27 mouse cellular contexts compared by ENCODE assay signal in genomic region chr13:63225796-63226583, GRCm38 (mm10).
DNase-seq lines count a peak whose midpoint lies in the region; ATAC-seq and TF ChIP-seq lines count a peak whose summit lies in the region.
"Had no signal": no experiment of that assay in that cellular context is flagged by ENCODE, and none has a peak within 500 bp of the region (broad histone marks: within the 10 kb centered on the region; RNA-seq: fewer than 3 reads in every experiment).

No protein-coding gene starts in this region.

- no peak for TF ChIP-seq POLR2A in lung, adult 2 months (IDR thresholded peaks at IDR 0.05; ENCODE audit: borderline replicate concordance, extremely low read depth, low read depth, low read length)

- no peak overlapping the region for H3K4me3 ChIP-seq in embryonic facial prominence, embryonic 11.5 days (ENCODE audit: low read depth, low read length)
- no peak overlapping the region for H3K4me3 ChIP-seq in embryonic facial prominence, embryonic 10.5 days
- no peak overlapping the region for H3K4me3 ChIP-seq in kidney, embryonic 14.5 days (ENCODE audit: low read length)
- H3K4me3 ChIP-seq in kidney, postnatal 0 days (replicated peaks; ENCODE audit: low read depth, low read length): no peak overlapping the region
- H3K4me3 ChIP-seq in lung, postnatal 0 days (ENCODE audit: low read depth, low read length): no peak overlapping the region
- H3K4me3 ChIP-seq in lung, adult 2 months (replicated peaks; ENCODE audit: extremely low read depth, low read depth, low read length): no peak overlapping the region
- H3K4me3 ChIP-seq: embryonic facial prominence, embryonic 12.5 days; erythroblast, embryonic 14.5 days; forebrain, embryonic 12.5 days; forebrain, embryonic 15.5 days; heart, embryonic 12.5 days; heart, embryonic 15.5 days had no signal

- DNase-seq in embryonic facial prominence, embryonic 11.5 days (ENCODE audit: low spot score): peak; percentile 27
- DNase-seq in embryonic facial prominence, embryonic 10.5 days (ENCODE audit: low spot score): no peak
- no peak for DNase-seq in kidney, adult 18-20 months
- DNase-seq in kidney, postnatal 0 days (ENCODE audit: low spot score): peak; percentile 78
- DNase-seq in kidney, postnatal 14 days: no peak
- DNase-seq in lung, postnatal 0 days (ENCODE audit: low spot score): no peak
- DNase-seq in lung, adult 2 months: no peak
- DNase-seq: adrenal gland, adult 8-10 months; adrenal gland, postnatal 25 days; cerebellum, adult 11-12 months; cerebellum, adult 8-10 months; cerebellum, postnatal 10 days; cerebellum, postnatal 36 days; embryo, embryonic 11 days; gastrocnemius, postnatal 10 days; gastrocnemius, postnatal 36 days; heart, postnatal 10 days; heart, postnatal 36 days had no signal

- 0 out of 2 replicates have a peak, but pooled peaks cover 2% of the 10 kb centered on the region for H3K4me1 ChIP-seq in embryonic facial prominence, embryonic 11.5 days (ENCODE audit: control insufficient read depth, insufficient read depth, low read length)
- H3K4me1 ChIP-seq in embryonic facial prominence, embryonic 10.5 days: peaks cover 14% of the 10 kb centered on the region
- H3K4me1 ChIP-seq in kidney, embryonic 14.5 days (ENCODE audit: control insufficient read depth, insufficient read depth, low read length): peaks cover 9% of the 10 kb centered on the region
- H3K4me1 ChIP-seq in kidney, postnatal 0 days (replicated peaks; ENCODE audit: insufficient read depth, low read length): no peaks in the 10 kb centered on the region
- H3K4me1 ChIP-seq in lung, postnatal 0 days (ENCODE audit: insufficient read depth, low read depth, low read length): no peaks in the 10 kb centered on the region; the same call in 1 of the 2 replicates
- peaks cover 1% of the 10 kb centered on the region; the same call in 1 of the 2 replicates for H3K4me1 ChIP-seq in lung, adult 2 months (ENCODE audit: control insufficient read depth, insufficient read depth, low read length)
- H3K4me1 ChIP-seq: forebrain, embryonic 12.5 days; forebrain, embryonic 15.5 days had no signal

- no peaks in the 10 kb centered on the region for H3K36me3 ChIP-seq in embryonic facial prominence, embryonic 11.5 days (replicated peaks; ENCODE audit: control insufficient read depth, insufficient read depth, low read depth, low read length)
- H3K36me3 ChIP-seq in embryonic facial prominence, embryonic 10.5 days (replicated peaks): no peaks in the 10 kb centered on the region; the same call in 1 of the 2 replicates
- no peaks in the 10 kb centered on the region for H3K36me3 ChIP-seq in kidney, embryonic 14.5 days (ENCODE audit: control insufficient read depth, insufficient read depth, low read length)
- no peaks in the 10 kb centered on the region for H3K36me3 ChIP-seq in kidney, postnatal 0 days (ENCODE audit: insufficient read depth, low read length)
- H3K36me3 ChIP-seq in lung, postnatal 0 days (ENCODE audit: insufficient read depth, low read length): no peaks in the 10 kb centered on the region
- H3K36me3 ChIP-seq: embryonic facial prominence, embryonic 12.5 days; forebrain, embryonic 12.5 days; forebrain, embryonic 15.5 days; heart, embryonic 12.5 days; heart, embryonic 15.5 days had no signal

- 74% methylated on average over 8 of the region's 8 CpGs for WGBS in embryonic facial prominence, embryonic 11.5 days
- 82% methylated on average over 8 of the region's 8 CpGs for WGBS in embryonic facial prominence, embryonic 10.5 days
- 41% methylated on average over 8 of the region's 8 CpGs for WGBS in kidney, embryonic 14.5 days
- 49% methylated on average over 8 of the region's 8 CpGs for WGBS in kidney, postnatal 0 days
- 68% methylated on average over 8 of the region's 8 CpGs for WGBS in lung, postnatal 0 days
- 62% methylated on average over 8 of the region's 8 CpGs for WGBS in lung, adult 2 months

- no peak for TF ChIP-seq CTCF in kidney, postnatal 0 days (IDR thresholded peaks at IDR 0.05; ENCODE audit: low read depth)
- no peak for TF ChIP-seq CTCF in lung, postnatal 0 days (IDR thresholded peaks at IDR 0.05)
- no peak for TF ChIP-seq CTCF in lung, adult 2 months (IDR thresholded peaks at IDR 0.05; ENCODE audit: insufficient read depth, low read length)

- no peak overlapping the region for H3K4me2 ChIP-seq in embryonic facial prominence, embryonic 11.5 days (ENCODE audit: low read depth, low read length)
- H3K4me2 ChIP-seq in kidney, embryonic 14.5 days (replicated peaks; ENCODE audit: low read depth, low read length): no peak overlapping the region
- H3K4me2 ChIP-seq in kidney, postnatal 0 days (ENCODE audit: low read length): no peak overlapping the region
- no peak overlapping the region for H3K4me2 ChIP-seq in lung, postnatal 0 days (replicated peaks; ENCODE audit: low read depth, low read length)
- H3K4me2 ChIP-seq: embryonic facial prominence, embryonic 12.5 days; forebrain, embryonic 12.5 days; forebrain, embryonic 15.5 days; heart, embryonic 12.5 days; heart, embryonic 15.5 days; hindbrain, embryonic 14.5 days had no signal

- no peak for TF ChIP-seq EP300 in lung, postnatal 0 days (IDR thresholded peaks at IDR 0.05)

- H3K27me3 ChIP-seq in embryonic facial prominence, embryonic 11.5 days (ENCODE audit: control insufficient read depth, insufficient read depth, low read length): no peaks in the 10 kb centered on the region
- H3K27me3 ChIP-seq in embryonic facial prominence, embryonic 10.5 days (replicated peaks; ENCODE audit: low read depth, poor library complexity, severe bottlenecking): no peaks in the 10 kb centered on the region
- H3K27me3 ChIP-seq in kidney, embryonic 14.5 days (ENCODE audit: control insufficient read depth, insufficient read depth, low read length): no peaks in the 10 kb centered on the region
- no peaks in the 10 kb centered on the region for H3K27me3 ChIP-seq in kidney, postnatal 0 days (ENCODE audit: insufficient read depth, low read length)
- no peaks in the 10 kb centered on the region for H3K27me3 ChIP-seq in lung, postnatal 0 days (replicated peaks; ENCODE audit: insufficient read depth, low read length)
- H3K27me3 ChIP-seq: embryonic facial prominence, embryonic 12.5 days; forebrain, embryonic 12.5 days; forebrain, embryonic 15.5 days; heart, embryonic 12.5 days; heart, embryonic 15.5 days had no signal

- ATAC-seq in embryonic facial prominence, embryonic 11.5 days (replicated peaks; ENCODE audit: insufficient number of reproducible peaks, low FRiP score, low TSS enrichment, low read depth): 0 out of 2 replicates have a peak, but pooled peaks have one; percentile 59
- peak; percentile 91 for ATAC-seq in kidney, embryonic 14.5 days (ENCODE audit: low FRiP score, low TSS enrichment)
- peak; percentile 77 for ATAC-seq in kidney, postnatal 0 days (replicated peaks; ENCODE audit: low FRiP score, low read depth)
- peak; percentile 44; the same call in 1 of the 2 replicates for ATAC-seq in lung, postnatal 0 days
- ATAC-seq: activated CD4-positive, CD25-positive, alpha-beta regulatory T cell, adult 4 months; forebrain, embryonic 15.5 days had no signal

- no peaks in the 10 kb centered on the region for H3K9me3 ChIP-seq in embryonic facial prominence, embryonic 11.5 days (replicated peaks; ENCODE audit: control insufficient read depth, low read length)
- H3K9me3 ChIP-seq in embryonic facial prominence, embryonic 10.5 days: no peaks in the 10 kb centered on the region
- H3K9me3 ChIP-seq in kidney, embryonic 14.5 days (ENCODE audit: control insufficient read depth, low read length): no peaks in the 10 kb centered on the region
- no peaks in the 10 kb centered on the region for H3K9me3 ChIP-seq in kidney, postnatal 0 days (replicated peaks; ENCODE audit: low read length)
- no peaks in the 10 kb centered on the region for H3K9me3 ChIP-seq in lung, postnatal 0 days (ENCODE audit: low read length)
- H3K9me3 ChIP-seq: embryonic facial prominence, embryonic 12.5 days; forebrain, embryonic 12.5 days; forebrain, embryonic 15.5 days; heart, embryonic 12.5 days; heart, embryonic 15.5 days had no signal

- no peak overlapping the region for H3K27ac ChIP-seq in embryonic facial prominence, embryonic 11.5 days (replicated peaks; ENCODE audit: low read depth, low read length)
- no peak overlapping the region for H3K27ac ChIP-seq in embryonic facial prominence, embryonic 10.5 days (replicated peaks)
- H3K27ac ChIP-seq in kidney, embryonic 14.5 days (ENCODE audit: low read depth, low read length): peak overlapping the region; percentile 20; the same call in 1 of the 2 replicates
- no peak overlapping the region for H3K27ac ChIP-seq in kidney, postnatal 0 days
- H3K27ac ChIP-seq in lung, postnatal 0 days (ENCODE audit: low read length): no peak overlapping the region
- H3K27ac ChIP-seq: embryonic facial prominence, embryonic 12.5 days; forebrain, embryonic 12.5 days; forebrain, embryonic 15.5 days; heart, embryonic 15.5 days; hindbrain, embryonic 14.5 days had no signal

- no peak overlapping the region for H3K9ac ChIP-seq in embryonic facial prominence, embryonic 11.5 days (replicated peaks; ENCODE audit: low read length)
- no peak overlapping the region for H3K9ac ChIP-seq in kidney, embryonic 14.5 days (ENCODE audit: low read depth, low read length)
- H3K9ac ChIP-seq in kidney, postnatal 0 days (ENCODE audit: low read depth, low read length): no peak overlapping the region
- H3K9ac ChIP-seq in lung, postnatal 0 days (replicated peaks; ENCODE audit: low read depth): no peak overlapping the region
- H3K9ac ChIP-seq: embryonic facial prominence, embryonic 12.5 days; forebrain, embryonic 12.5 days; forebrain, embryonic 15.5 days; heart, embryonic 12.5 days; heart, embryonic 15.5 days; hindbrain, embryonic 14.5 days had no signal

Comparison
In these comparisons a context has a peak if more than half of its experiments do, and no peak if none do; other contexts are left out.
1. DNase-seq: peak in embryonic facial prominence, embryonic 11.5 days (single experiment) and kidney, postnatal 0 days (single experiment); none in embryonic facial prominence, embryonic 10.5 days (single experiment), kidney, adult 18-20 months (single experiment), kidney, postnatal 14 days (single experiment), lung, postnatal 0 days (single experiment) and lung, adult 2 months (single experiment).
2. Peak in every context shown above with its lines, with median percentiles within 50 percentile points of each other: ATAC-seq.